Mouse (Mus musculus): ENCODE results near the gene Ttll9. TPM values are rescaled to one million over a fixed set of nuclear protein-coding genes. Genes with fewer than 3 reads are reported as not detected.

Ttll9 gene
- polyA plus RNA-seq, 1 experiment from 2014 or later, result 1.4 TPM

DNA sequence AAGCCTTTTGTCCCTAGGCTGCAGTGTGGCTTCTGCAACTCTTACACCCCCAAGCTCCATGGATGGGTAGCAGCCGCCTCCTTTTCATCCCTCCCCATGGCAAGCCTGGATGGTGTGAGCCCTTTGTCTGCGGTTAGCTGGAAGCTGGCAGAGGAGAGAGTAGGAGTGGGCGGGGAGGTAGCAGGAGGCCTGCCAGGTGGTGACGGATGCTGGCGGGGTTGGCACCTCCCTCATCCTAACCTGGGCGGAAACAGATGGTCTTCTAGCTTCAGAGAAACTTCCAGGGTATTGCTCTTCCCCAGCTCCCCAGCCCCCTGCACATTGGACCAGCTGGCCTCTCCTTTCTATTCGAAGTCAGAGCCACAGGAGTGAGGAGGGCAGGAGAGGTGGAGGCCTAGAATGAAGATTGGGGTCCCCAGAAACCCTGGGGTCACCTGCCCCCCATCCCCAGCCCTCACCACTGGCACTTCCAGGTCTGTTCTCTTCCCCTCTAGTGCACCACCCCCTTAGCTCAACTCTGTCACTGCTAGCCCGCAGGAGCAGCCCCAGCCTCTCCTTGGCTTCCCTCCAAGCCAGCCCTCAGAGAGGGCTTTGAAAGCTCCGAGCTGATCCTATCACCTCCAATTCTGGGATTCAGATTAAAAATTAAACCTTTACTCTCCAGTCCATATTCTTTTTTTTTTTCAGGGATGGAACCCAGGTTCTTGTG is 87.2 kb downstream of the Ttll9 start:
- Histone ChIP-seq H3K9me3 (replicated peaks) (no peaks in the 10 kb centered on the region), H3K27me3 (ENCODE audit: low read depth, poor library complexity, severe bottlenecking) (peaks cover 43% of the 10 kb centered on the region), H3K27ac (replicated peaks) (no peak overlapping the region), H3K4me3 (no peak overlapping the region), H3K4me1 (peaks cover 10% of the 10 kb centered on the region), H3K36me3 (peaks cover 3% of the 10 kb centered on the region; the same call in 1 of the 2 replicates)
- no peak for DNase-seq (ENCODE audit: low spot score)
- 62% methylated on average over 9 of the region's 9 CpGs for WGBS

- no peak overlapping the region for H3K4me3 ChIP-seq
- H3K27me3 ChIP-seq (ENCODE audit: low read depth, poor library complexity, severe bottlenecking), result peaks cover 46% of the 10 kb centered on the region
- no peak for DNase-seq (ENCODE audit: low spot score)
- WGBS, result 91% methylated on average over 4 of the region's 4 CpGs
- H3K4me1 ChIP-seq, result peaks cover 10% of the 10 kb centered on the region
- H3K9me3 ChIP-seq (replicated peaks), result no peaks in the 10 kb centered on the region
- H3K36me3 ChIP-seq, result peaks cover 7% of the 10 kb centered on the region; the same call in 1 of the 2 replicates
- H3K27ac ChIP-seq (replicated peaks), result no peak overlapping the region
These were observed 87.7 kb downstream of the Ttll9 start for GRCm38 (mm10) chr2:153049997-153050358.

GRCm38 (mm10) chr2:153051095-153051494 is 88.8 kb downstream of the Ttll9 start:
- Histone ChIP-seq H3K4me1 (peaks cover 8% of the 10 kb centered on the region), H3K36me3 (peaks cover 7% of the 10 kb centered on the region; the same call in 1 of the 2 replicates), H3K4me3 (no peak overlapping the region), H3K9me3 (replicated peaks) (no peaks in the 10 kb centered on the region), H3K27me3 (ENCODE audit: low read depth, poor library complexity, severe bottlenecking) (peaks cover 46% of the 10 kb centered on the region), H3K27ac (replicated peaks) (no peak overlapping the region)
- WGBS, result 84% methylated on average over 6 of the region's 6 CpGs
- no peak for DNase-seq (ENCODE audit: low spot score)

- Histone ChIP-seq H3K27ac (replicated peaks) (no peak overlapping the region), H3K4me1 (peaks cover 8% of the 10 kb centered on the region), H3K36me3 (peaks cover 7% of the 10 kb centered on the region; the same call in 1 of the 2 replicates), H3K27me3 (ENCODE audit: low read depth, poor library complexity, severe bottlenecking) (peaks cover 46% of the 10 kb centered on the region), H3K9me3 (replicated peaks) (no peaks in the 10 kb centered on the region), H3K4me3 (no peak overlapping the region)
- WGBS, result 79% methylated on average over 9 of the region's 9 CpGs
- DNase-seq (ENCODE audit: low spot score), result no peak
These were observed 89.3 kb downstream of the Ttll9 start for GRCm38 (mm10) chr2:153051537-153051936.

GRCm38 (mm10) chr2:153052700-153053351 is 90.5 kb downstream of the Ttll9 start:
- WGBS, result 9% methylated on average over 30 of the region's 30 CpGs
- no peak for DNase-seq (ENCODE audit: low spot score)
- no peaks in the 10 kb centered on the region for H3K9me3 ChIP-seq (replicated peaks)
- H3K4me3 ChIP-seq, result peak overlapping the region; percentile 34
- no peak overlapping the region for H3K27ac ChIP-seq (replicated peaks)
- H3K27me3 ChIP-seq (ENCODE audit: low read depth, poor library complexity, severe bottlenecking), result peaks cover 46% of the 10 kb centered on the region
- H3K4me1 ChIP-seq, result peaks cover 8% of the 10 kb centered on the region
- H3K36me3 ChIP-seq, result peaks cover 7% of the 10 kb centered on the region; the same call in 1 of the 2 replicates

GRCm38 (mm10) chr2:153053896-153054295 is 91.6 kb downstream of the Ttll9 start:
- H3K4me3 ChIP-seq, result no peak overlapping the region
- peaks cover 8% of the 10 kb centered on the region for H3K4me1 ChIP-seq
- no peak overlapping the region for H3K27ac ChIP-seq (replicated peaks)
- H3K9me3 ChIP-seq (replicated peaks), result no peaks in the 10 kb centered on the region
- H3K27me3 ChIP-seq (ENCODE audit: low read depth, poor library complexity, severe bottlenecking), result peaks cover 46% of the 10 kb centered on the region
- no peak for DNase-seq (ENCODE audit: low spot score)
- WGBS, result 89% methylated on average over 8 of the region's 8 CpGs
- peaks cover 7% of the 10 kb centered on the region; the same call in 1 of the 2 replicates for H3K36me3 ChIP-seq

- peaks cover 7% of the 10 kb centered on the region; the same call in 1 of the 2 replicates for H3K36me3 ChIP-seq
- 63% methylated on average over 6 of the region's 6 CpGs for WGBS
- no peaks in the 10 kb centered on the region for H3K9me3 ChIP-seq (replicated peaks)
- no peak overlapping the region for H3K4me3 ChIP-seq
- H3K27ac ChIP-seq (replicated peaks), result no peak overlapping the region
- H3K27me3 ChIP-seq (ENCODE audit: low read depth, poor library complexity, severe bottlenecking), result peaks cover 42% of the 10 kb centered on the region
- no peak for DNase-seq (ENCODE audit: low spot score)
- H3K4me1 ChIP-seq, result peaks cover 8% of the 10 kb centered on the region
These were observed 93.1 kb downstream of the Ttll9 start for GRCm38 (mm10) chr2:153055270-153055920.

Other genes with a start within 250 kb of the Ttll9 start
- gene Id1, start 226.2 kb upstream of the Ttll9 start, polyA plus RNA-seq (2016; fragmentation: Nextera tagmentation; extraction: Ambion mirVana), result 70.2 and 86.2 TPM in 2 replicates
- 4.2 and 4.6 TPM in 2 replicates for gene Cox4i2, start 208.3 kb upstream of the Ttll9 start, polyA plus RNA-seq (2016; fragmentation: Nextera tagmentation; extraction: Ambion mirVana)
- 107 and 128 TPM in 2 replicates for gene Bcl2l1, start 130.8 kb upstream of the Ttll9 start, polyA plus RNA-seq (2016; fragmentation: Nextera tagmentation; extraction: Ambion mirVana)
- 153 TPM in 2 replicates for gene Tpx2, start 114.5 kb upstream of the Ttll9 start, polyA plus RNA-seq (2016; fragmentation: Nextera tagmentation; extraction: Ambion mirVana)
- gene Mylk2, start 51.1 kb upstream of the Ttll9 start, polyA plus RNA-seq (2016; fragmentation: Nextera tagmentation; extraction: Ambion mirVana), result 0.06 and 0.07 TPM in 2 replicates
- 0.58 and 1.5 TPM in 2 replicates for gene Foxs1, start 29.3 kb upstream of the Ttll9 start, polyA plus RNA-seq (2016; fragmentation: Nextera tagmentation; extraction: Ambion mirVana)
- 0.60 and 1.3 TPM in 2 replicates for gene Dusp15, start 10.8 kb upstream of the Ttll9 start, polyA plus RNA-seq (2016; fragmentation: Nextera tagmentation; extraction: Ambion mirVana)
- 108 and 111 TPM in 2 replicates for gene Pdrg1, start 52.9 kb downstream of the Ttll9 start, polyA plus RNA-seq (2016; fragmentation: Nextera tagmentation; extraction: Ambion mirVana)
- 0.21 and 0.68 TPM in 2 replicates for gene Xkr7, start 69.4 kb downstream of the Ttll9 start, polyA plus RNA-seq (2016; fragmentation: Nextera tagmentation; extraction: Ambion mirVana)
- gene Ccm2l, start 103.5 kb downstream of the Ttll9 start, polyA plus RNA-seq (2016; fragmentation: Nextera tagmentation; extraction: Ambion mirVana), result 1.1 and 1.2 TPM in 2 replicates
- gene Hck, start 146.0 kb downstream of the Ttll9 start, polyA plus RNA-seq (2016; fragmentation: Nextera tagmentation; extraction: Ambion mirVana), result 2.1 and 2.2 TPM in 2 replicates
- 82.5 and 82.8 TPM in 2 replicates for gene Tm9sf4, start 198.8 kb downstream of the Ttll9 start, polyA plus RNA-seq (2016; fragmentation: Nextera tagmentation; extraction: Ambion mirVana)

All from midbrain, embryonic 10.5 days (tissue).